Mouse (Mus musculus) kidney, adult 2 months (tissue): ENCODE data around the gene Srp14.

Experiments used
- CTCF ChIP-seq: fragments of 200-500 bp; conservative IDR thresholded peaks from 2 replicates; pipeline ENCODE4 v1.5.1; 2011; ENCODE audit warnings: low read depth, mild to moderate bottlenecking, control low read depth, low read length, moderate library complexity, mixed read lengths; ENCODE audit not compliant: insufficient read depth, insufficient read length
- POLR2A ChIP-seq: fragments of 200-500 bp; IDR thresholded peaks from one replicate; pipeline ENCODE4 v1.6.1; 2011; ENCODE audit warnings: low read depth, low read length, control low read depth

- TF ChIP-seq CTCF (peak; percentile 54), POLR2A (no peak)
Observed at GRCm38 (mm10) chr2:118431589-118431988, 47.9 kb downstream of the Srp14 start.
